Mouse (Mus musculus) limb, embryonic 10.5 days (tissue): ENCODE data around the gene Wnt2. TPM values are rescaled to one million over a fixed set of nuclear protein-coding genes. Genes with fewer than 3 reads are reported as not detected.

ENCODE experiments used
- DNase-seq: peaks from one replicate; pipeline ENCODE4 v3.0.0-alpha.2; 2017; ENCODE audit warnings: low spot score
- H3K27ac ChIP-seq: fragments of 300-500 bp; sonication (generic); 2 replicates; pipeline ENCODE4 v1.5.1; 2016; ENCODE audit warnings: mild to moderate bottlenecking
- H3K27me3 ChIP-seq: fragments of 300-500 bp; sonication (generic); 2 replicates; pipeline ENCODE4 v1.6.1; 2016; ENCODE audit warnings: low read depth, mild to moderate bottlenecking; ENCODE audit not compliant: poor library complexity, severe bottlenecking
- H3K36me3 ChIP-seq: fragments of 300-500 bp; sonication (generic); 2 replicates; pipeline ENCODE4 v1.6.1; 2016; ENCODE audit warnings: mild to moderate bottlenecking, moderate library complexity
- H3K4me1 ChIP-seq: fragments of 300-500 bp; sonication (generic); 2 replicates; pipeline ENCODE4 v1.6.1; 2016
- H3K4me3 ChIP-seq: fragments of 300-500 bp; sonication (generic); 2 replicates; pipeline ENCODE4 v1.5.1; 2016; ENCODE audit warnings: mild to moderate bottlenecking, moderate library complexity
- H3K9me3 ChIP-seq: fragments of 300-500 bp; sonication (generic); replicated peaks from 2 replicates; pipeline ENCODE4 v1.6.1; 2016; ENCODE audit warnings: mild to moderate bottlenecking
- WGBS: fragments of 180-500 bp; shearing (Covaris S2); methylation state at CpG from one replicate; pipeline ENCODE4 v1.1.7; 2016; 5-methylcytosine and 5-hydroxymethylcytosine counted together
- polyA plus RNA-seq: library from polyadenylated mRNA; unstranded; fragments of >200 nt; fragmentation: Nextera tagmentation; extraction: Ambion mirVana; gene quantifications from 2 replicates; pipeline ENCODE4 v1.2.1, GENCODE M21; 2016

Gene Wnt2
- 3.9 and 9.1 TPM in 2 replicates for polyA plus RNA-seq

- Histone ChIP-seq H3K27me3 (peaks cover 58% of the 10 kb centered on the region), H3K36me3 (no peaks in the 10 kb centered on the region), H3K27ac (peak within 1 kb of the TSS; percentile 61), H3K4me1 (peaks cover 26% of the 10 kb centered on the region), H3K9me3 (no peaks in the 10 kb centered on the region), H3K4me3 (peak within 1 kb of the TSS; percentile 64)
- peak; percentile 64 for DNase-seq
- WGBS, result under 1% methylated on average over 47 of the region's 47 CpGs
Observed at GRCm38 (mm10) chr6:18029746-18030656, at the start of gene Wnt2. Wnt2 (minus strand) TSS chr6:18030585.

- H3K27me3 ChIP-seq, result no peaks in the 10 kb centered on the region
- DNase-seq, result no peak
- H3K36me3 ChIP-seq, result no peaks in the 10 kb centered on the region
- 26% methylated on average over 1 of the region's 1 CpGs for WGBS
- H3K9me3 ChIP-seq, result no peaks in the 10 kb centered on the region
- no peak overlapping the region for H3K4me3 ChIP-seq
- no peaks in the 10 kb centered on the region for H3K4me1 ChIP-seq
- no peak overlapping the region for H3K27ac ChIP-seq
Observed at GRCm38 (mm10) chr6:18078615-18079014, 48.2 kb upstream of the Wnt2 start.

DNA sequence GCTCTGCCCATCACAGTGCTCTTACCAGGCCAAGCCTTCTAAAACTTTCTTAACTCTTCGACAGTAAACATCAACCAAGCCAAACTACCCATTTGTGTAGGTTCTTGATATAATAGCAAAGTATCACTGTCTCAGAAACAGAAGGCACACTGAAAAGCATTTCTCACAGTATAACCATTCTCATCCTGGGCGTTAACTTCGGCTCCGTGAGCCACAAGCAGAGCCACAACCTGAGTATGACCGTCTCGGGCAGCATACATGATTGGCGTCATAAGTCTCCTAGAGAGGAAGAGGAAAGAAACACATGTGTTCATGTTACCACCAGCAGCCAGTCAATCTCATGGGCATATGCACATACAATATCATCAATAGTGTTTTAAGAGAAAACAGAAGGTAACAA lies 46.6 kb upstream of the Wnt2 start:
- H3K9me3 ChIP-seq, result no peaks in the 10 kb centered on the region
- no peak overlapping the region for H3K27ac ChIP-seq
- no peak overlapping the region for H3K4me3 ChIP-seq
- H3K36me3 ChIP-seq, result no peaks in the 10 kb centered on the region
- 84% methylated on average over 7 of the region's 7 CpGs for WGBS
- no peak for DNase-seq
- H3K4me1 ChIP-seq, result no peaks in the 10 kb centered on the region
- no peaks in the 10 kb centered on the region for H3K27me3 ChIP-seq

- Histone ChIP-seq H3K27me3 (no peaks in the 10 kb centered on the region), H3K4me3 (no peak overlapping the region), H3K36me3 (no peaks in the 10 kb centered on the region), H3K9me3 (no peaks in the 10 kb centered on the region), H3K27ac (no peak overlapping the region), H3K4me1 (no peaks in the 10 kb centered on the region)
- DNase-seq, result no peak
- WGBS, result 63% methylated on average over 5 of the region's 5 CpGs
Observed at GRCm38 (mm10) chr6:18076577-18076976, 46.2 kb upstream of the Wnt2 start.

DNA sequence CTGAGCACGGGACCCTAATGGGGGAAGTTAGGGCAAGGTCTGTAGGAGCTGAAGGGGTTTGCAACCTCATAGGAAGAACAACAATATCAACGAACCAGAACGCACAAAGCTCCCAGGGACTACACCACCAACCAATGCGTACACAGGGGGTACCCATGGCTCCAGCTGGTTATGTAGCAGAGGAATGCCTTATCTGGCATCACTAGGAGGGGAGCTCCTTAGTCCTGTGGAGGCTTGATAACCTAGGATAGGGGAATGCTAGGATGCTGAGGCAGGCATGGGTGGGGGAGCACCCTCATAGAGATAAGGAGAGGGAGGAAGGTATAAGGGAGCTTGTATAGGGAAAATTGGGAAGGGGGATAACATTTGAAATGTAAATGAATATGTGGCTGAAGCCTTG lies 27.5 kb upstream of the Wnt2 start:
- no peak for DNase-seq
- no peak overlapping the region for H3K4me3 ChIP-seq
- no peaks in the 10 kb centered on the region for H3K36me3 ChIP-seq
- no peak overlapping the region for H3K27ac ChIP-seq
- no peaks in the 10 kb centered on the region for H3K4me1 ChIP-seq
- H3K9me3 ChIP-seq, result no peaks in the 10 kb centered on the region
- WGBS, result 90% methylated on average over 4 of the region's 4 CpGs
- no peaks in the 10 kb centered on the region for H3K27me3 ChIP-seq

DNA sequence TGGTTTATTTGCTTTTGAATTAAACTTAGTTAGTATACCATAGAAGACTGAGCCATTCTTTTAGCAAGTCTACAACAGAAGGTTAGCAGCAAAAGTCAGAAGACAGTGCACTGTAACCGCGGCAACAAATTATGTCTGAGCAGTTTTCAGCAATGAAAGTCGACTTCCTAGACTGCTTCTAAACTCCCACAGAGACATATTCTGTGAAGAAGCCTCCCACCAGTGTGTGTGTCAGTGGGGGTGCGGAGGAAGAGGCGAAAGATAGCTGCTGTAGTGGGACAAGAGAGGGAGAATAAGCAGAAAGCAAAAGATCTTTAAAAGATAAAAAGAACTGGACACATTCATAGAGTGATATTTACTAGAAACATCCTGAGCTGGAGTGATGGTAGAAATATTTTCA lies 21.3 kb upstream of the Wnt2 start:
- Histone ChIP-seq H3K4me3 (no peak overlapping the region), H3K9me3 (no peaks in the 10 kb centered on the region), H3K36me3 (no peaks in the 10 kb centered on the region), H3K27ac (no peak overlapping the region), H3K27me3 (no peaks in the 10 kb centered on the region), H3K4me1 (no peaks in the 10 kb centered on the region)
- DNase-seq, result no peak
- 80% methylated on average over 5 of the region's 5 CpGs for WGBS

DNA sequence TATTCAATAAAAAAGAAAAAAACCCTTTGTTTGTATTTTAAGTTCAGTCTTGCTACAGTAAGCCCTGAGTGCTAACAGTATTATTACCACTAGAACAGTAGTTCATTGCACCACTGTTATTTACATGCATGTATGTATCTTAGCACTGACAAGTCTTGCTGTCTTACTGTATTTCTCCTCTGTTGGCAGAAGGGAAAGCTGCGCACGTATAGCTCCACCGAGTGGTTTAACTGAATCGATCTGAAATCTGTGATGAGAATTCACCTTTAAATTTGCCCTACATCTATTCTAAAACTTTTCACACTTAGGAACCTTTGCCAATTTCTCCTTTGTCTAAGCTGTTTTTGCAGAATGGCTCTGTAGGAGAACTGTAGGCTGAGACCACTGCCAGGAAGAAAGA lies 13.9 kb upstream of the Wnt2 start:
- H3K4me3 ChIP-seq, result no peak overlapping the region
- no peaks in the 10 kb centered on the region for H3K9me3 ChIP-seq
- H3K27ac ChIP-seq, result no peak overlapping the region
- WGBS, result 82% methylated on average over 4 of the region's 4 CpGs
- DNase-seq, result no peak
- peaks cover 9% of the 10 kb centered on the region; the same call in 1 of the 2 replicates for H3K4me1 ChIP-seq
- H3K27me3 ChIP-seq, result no peaks in the 10 kb centered on the region
- no peaks in the 10 kb centered on the region for H3K36me3 ChIP-seq

DNA sequence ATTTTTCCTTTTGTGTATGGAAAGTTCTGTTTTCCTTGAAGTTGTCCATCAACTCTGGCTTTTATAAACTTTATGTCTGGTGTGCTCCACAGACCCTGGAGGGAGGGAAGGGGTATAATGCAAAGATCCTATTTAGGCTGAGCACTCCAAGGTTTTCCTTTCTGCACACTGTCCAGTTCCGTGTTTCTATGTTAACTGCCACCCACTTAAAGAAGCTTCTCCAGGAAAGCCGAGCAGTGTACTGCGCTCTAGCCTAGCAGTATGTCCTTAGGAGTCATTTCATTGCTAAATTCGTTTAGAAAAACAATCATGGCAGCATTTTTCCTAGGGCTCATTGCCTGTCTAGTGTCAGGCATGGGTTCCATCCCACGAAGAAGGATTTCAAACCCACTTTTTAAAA lies 12.8 kb upstream of the Wnt2 start:
- H3K4me1 ChIP-seq, result peaks cover 9% of the 10 kb centered on the region; the same call in 1 of the 2 replicates
- DNase-seq, result no peak
- no peaks in the 10 kb centered on the region for H3K9me3 ChIP-seq
- no peaks in the 10 kb centered on the region for H3K27me3 ChIP-seq
- no peak overlapping the region for H3K27ac ChIP-seq
- no peaks in the 10 kb centered on the region for H3K36me3 ChIP-seq
- whole genome bisulfite sequencing, result 88% methylated on average over 5 of the region's 5 CpGs
- no peak overlapping the region for H3K4me3 ChIP-seq

DNA sequence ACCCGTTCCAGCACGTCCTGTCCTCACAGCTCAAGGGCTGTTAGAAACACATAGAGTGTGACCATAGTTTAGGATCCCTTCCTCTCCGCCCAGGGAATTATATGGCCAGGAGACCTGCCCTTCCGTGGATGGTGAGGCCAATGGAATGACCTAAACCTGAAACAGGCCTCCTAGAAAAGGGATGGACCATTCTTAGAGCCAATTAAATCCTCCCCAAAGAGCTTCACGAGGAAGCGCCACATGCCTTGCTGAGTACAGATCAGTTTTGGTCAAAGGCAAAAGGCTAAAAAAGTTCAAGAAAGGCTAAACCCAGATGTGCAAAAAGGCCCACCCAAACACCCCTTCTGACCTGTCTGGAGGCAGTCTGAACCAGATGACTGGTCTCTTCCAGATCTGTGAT lies 1.9 kb upstream of the Wnt2 start:
- peaks cover 26% of the 10 kb centered on the region for H3K4me1 ChIP-seq
- H3K27me3 ChIP-seq, result peaks cover 58% of the 10 kb centered on the region
- WGBS, result 17% methylated on average over 6 of the region's 6 CpGs
- peak overlapping the region; percentile 64 for H3K4me3 ChIP-seq
- no peaks in the 10 kb centered on the region for H3K36me3 ChIP-seq
- no peak overlapping the region for H3K27ac ChIP-seq
- H3K9me3 ChIP-seq, result no peaks in the 10 kb centered on the region
- DNase-seq, result no peak

GRCm38 (mm10) chr6:18031509-18032010 lies 1.2 kb upstream of the Wnt2 start:
- Histone ChIP-seq H3K9me3 (no peaks in the 10 kb centered on the region), H3K4me3 (peak overlapping the region; percentile 64), H3K4me1 (peaks cover 26% of the 10 kb centered on the region), H3K27me3 (peaks cover 58% of the 10 kb centered on the region), H3K36me3 (no peaks in the 10 kb centered on the region), H3K27ac (0 out of 2 replicates have a peak overlapping the region, but pooled peaks have one; percentile 14)
- WGBS, result 3% methylated on average over 29 of the region's 29 CpGs
- peak; percentile 64 for DNase-seq

GRCm38 (mm10) chr6:18030868-18031508 lies 603 bp upstream of the Wnt2 start:
- WGBS, result 9% methylated on average over 12 of the region's 12 CpGs
- H3K27me3 ChIP-seq, result peaks cover 58% of the 10 kb centered on the region
- no peaks in the 10 kb centered on the region for H3K9me3 ChIP-seq
- peaks cover 26% of the 10 kb centered on the region for H3K4me1 ChIP-seq
- H3K36me3 ChIP-seq, result no peaks in the 10 kb centered on the region
- H3K4me3 ChIP-seq, result peak overlapping the region; percentile 64
- peak; percentile 34 for DNase-seq
- H3K27ac ChIP-seq, result 0 out of 2 replicates have a peak overlapping the region, but pooled peaks have one; percentile 14

GRCm38 (mm10) chr6:18024133-18024794 lies 6.1 kb downstream of the Wnt2 start:
- WGBS, result 92% methylated on average over 8 of the region's 8 CpGs
- Histone ChIP-seq H3K9me3 (no peaks in the 10 kb centered on the region), H3K4me3 (no peak overlapping the region), H3K27ac (no peak overlapping the region), H3K36me3 (no peaks in the 10 kb centered on the region), H3K4me1 (no peaks in the 10 kb centered on the region), H3K27me3 (peaks cover 15% of the 10 kb centered on the region)
- no peak for DNase-seq
